ENCODE assay signal across 8 mouse cellular contexts in genomic region chr9:119578636-119579438, GRCm38 (mm10). TPM values are rescaled to one million over a fixed set of nuclear protein-coding genes. Genes with fewer than 3 reads are reported as not detected.
DNase-seq lines count a peak whose midpoint lies in the region; ATAC-seq and TF ChIP-seq lines count a peak whose summit lies in the region.

TSS of gene Scn5a (minus strand) at chr9:119579016.

- no peak for TF ChIP-seq POLR2A in limb, embryonic 14.5 days (IDR thresholded peaks at IDR 0.05; ENCODE audit: borderline replicate concordance, extremely low read depth, insufficient read depth, insufficient read length)

- no peaks in the 10 kb centered on the region for H3K36me3 ChIP-seq in heart, embryonic 16.5 days (ENCODE audit: control insufficient read depth, insufficient read depth)
- no peaks in the 10 kb centered on the region for H3K36me3 ChIP-seq in limb, embryonic 14.5 days (ENCODE audit: control insufficient read depth, insufficient read depth, low read length)

- peak within 1 kb of the TSS; percentile 75 for H3K4me3 ChIP-seq in heart, embryonic 16.5 days (ENCODE audit: low read length)
- peak within 1 kb of the TSS; percentile 52 for H3K4me3 ChIP-seq in limb, embryonic 14.5 days (replicated peaks; ENCODE audit: low read length)

- H3K9me3 ChIP-seq in heart, embryonic 16.5 days (replicated peaks; ENCODE audit: control insufficient read depth, low read length) = no peaks in the 10 kb centered on the region
- H3K9me3 ChIP-seq in limb, embryonic 14.5 days (ENCODE audit: control insufficient read depth, low read length) = no peaks in the 10 kb centered on the region

- H3K4me2 ChIP-seq in heart, embryonic 16.5 days (ENCODE audit: low read depth, low read length) = peak within 1 kb of the TSS; percentile 91
- H3K4me2 ChIP-seq in limb, embryonic 14.5 days (replicated peaks; ENCODE audit: low read depth, low read length, severe bottlenecking) = peak within 1 kb of the TSS; percentile 96

- WGBS in heart, embryonic 16.5 days = under 1% methylated on average over 72 of the region's 99 CpGs
- 3% methylated on average over 20 of the region's 99 CpGs for WGBS in limb, embryonic 14.5 days

- peaks cover 31% of the 10 kb centered on the region for H3K4me1 ChIP-seq in heart, embryonic 16.5 days (ENCODE audit: control insufficient read depth, insufficient read depth, low read length)
- 0 out of 2 replicates have a peak, but pooled peaks cover 4% of the 10 kb centered on the region for H3K4me1 ChIP-seq in limb, embryonic 14.5 days (ENCODE audit: control insufficient read depth, insufficient read depth, low read length)

- peak; percentile 47 for DNase-seq in CD4-positive, CD25-positive, alpha-beta regulatory T cell, adult 2 months (ENCODE audit: low read depth, low spot score)
- peak; percentile 42 for DNase-seq in adrenal gland, postnatal 14 days
- DNase-seq in limb, embryonic 14.5 days (ENCODE audit: low spot score) = no peak
- peak; percentile 51 for DNase-seq in retina, embryonic 14.5 days (ENCODE audit: low spot score)
- DNase-seq in cerebellum, adult 18-20 months = no peak
- no peak for DNase-seq in cerebellum, postnatal 25 days

- peak within 1 kb of the TSS; percentile 87 for H3K9ac ChIP-seq in heart, embryonic 16.5 days (ENCODE audit: low read length)
- peak within 1 kb of the TSS; percentile 55 for H3K9ac ChIP-seq in limb, embryonic 14.5 days (ENCODE audit: low read depth, low read length, severe bottlenecking)

- H3K27me3 ChIP-seq in heart, embryonic 16.5 days (ENCODE audit: control insufficient read depth, insufficient read depth, low read length) = peaks cover 52% of the 10 kb centered on the region
- H3K27me3 ChIP-seq in limb, embryonic 14.5 days (ENCODE audit: control insufficient read depth, insufficient read depth, low read length) = peaks cover 62% of the 10 kb centered on the region

- no peak for ATAC-seq in CD4-positive, CD25-positive, alpha-beta regulatory T cell, adult 4 months
- ATAC-seq in heart, embryonic 16.5 days (replicated peaks; ENCODE audit: extremely low read depth, insufficient read depth, low FRiP score) = peak; percentile 81
- peak; percentile 57; the same call in 1 of the 2 replicates for ATAC-seq in limb, embryonic 14.5 days (ENCODE audit: low FRiP score, low read depth)

- H3K27ac ChIP-seq in heart, embryonic 16.5 days (ENCODE audit: low read length) = peak within 1 kb of the TSS; percentile 25
- H3K27ac ChIP-seq in limb, embryonic 14.5 days (replicated peaks; ENCODE audit: low read depth, low read length) = no peak within 1 kb of the TSS

RNA-seq across cellular contexts. Expression of gene Scn5a, which starts in this region (rescaled TPM):
- not detected for polyA plus RNA-seq in CD4-positive, CD25-positive, alpha-beta regulatory T cell, adult 4 months (2017; shearing (Covaris generic))
- total RNA-seq in adrenal gland, postnatal 14 days (2021) = 0.22 and 0.56 TPM in 2 replicates
- polyA plus RNA-seq in heart, embryonic 16.5 days (2015; fragmentation: Nextera tagmentation; extraction: Ambion mirVana) = 7.5 and 9.0 TPM in 2 replicates
- polyA plus RNA-seq in limb, embryonic 14.5 days (2012; rRNA removed) = 0.35 and 0.42 TPM in 2 replicates
- polyA plus RNA-seq in limb, embryonic 14.5 days (2014; fragmentation: Nextera tagmentation; extraction: Ambion mirVana) = 0.10 and 0.17 TPM in 2 replicates

Comparison
In these comparisons a context has a peak if more than half of its experiments do, and no peak if none do; other contexts are left out.
1. Peak in DNase-seq in adrenal gland, postnatal 14 days; RNA of the gene not detected or under 1 TPM.
2. Peak in ATAC-seq, H3K4me3 ChIP-seq, H3K9ac ChIP-seq and H3K4me2 ChIP-seq in limb, embryonic 14.5 days; RNA of the gene not detected or under 1 TPM.
3. DNase-seq: peak in CD4-positive, CD25-positive, alpha-beta regulatory T cell, adult 2 months (single experiment) and retina, embryonic 14.5 days (single experiment); none in limb, embryonic 14.5 days (single experiment), cerebellum, adult 18-20 months (0 of 2) and cerebellum, postnatal 25 days (0 of 2).